Mouse (Mus musculus): ENCODE results near the gene Srd5a3.

Srd5a3 gene

GRCm38 (mm10) chr5:76146401-76146800, 6.3 kb downstream of the Srd5a3 start:
- in situ Hi-C loops (cut with MboI; ENCODE audit: unreplicated experiment in 2 of 2): loop anchor here in 1 of 2 experiments (25.0 kb wide), 1 partner anchor 1109 kb away; the partner anchor contains the start of gene Chic2

- in situ Hi-C loops (cut with MboI; ENCODE audit: unreplicated experiment in 2 of 2): loop anchor here in 1 of 2 experiments (25.0 kb wide), 1 partner anchor 1112 kb away; the partner anchor contains the start of gene Chic2
These were observed 9.4 kb downstream of the Srd5a3 start for GRCm38 (mm10) chr5:76149436-76149835.

GRCm38 (mm10) chr5:76152956-76153355, 12.9 kb downstream of the Srd5a3 start:
- in situ Hi-C loops (cut with MboI; ENCODE audit: unreplicated experiment in 2 of 2): no loop called here

DNA sequence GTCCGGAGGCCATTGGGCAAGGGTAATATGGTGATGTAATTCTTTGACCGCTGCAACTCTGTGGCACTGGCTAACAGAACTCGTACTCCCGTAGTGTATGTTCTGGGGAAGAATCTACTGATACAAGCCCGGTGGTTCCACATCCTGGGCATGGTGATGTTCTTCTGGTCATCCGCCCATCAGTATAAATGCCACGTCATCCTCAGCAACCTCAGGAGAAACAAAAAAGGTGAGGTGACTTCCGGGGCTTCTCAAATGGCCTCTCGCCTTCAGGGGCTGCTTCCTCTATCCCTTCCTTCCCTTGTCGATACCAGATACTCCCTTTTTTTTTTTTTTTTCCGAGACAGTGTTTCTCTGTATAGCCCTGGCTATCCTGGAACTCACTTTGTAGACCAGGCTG, 13.4 kb downstream of the Srd5a3 start:
- in situ Hi-C loops (cut with MboI; ENCODE audit: unreplicated experiment in 2 of 2): no loop called here

DNA sequence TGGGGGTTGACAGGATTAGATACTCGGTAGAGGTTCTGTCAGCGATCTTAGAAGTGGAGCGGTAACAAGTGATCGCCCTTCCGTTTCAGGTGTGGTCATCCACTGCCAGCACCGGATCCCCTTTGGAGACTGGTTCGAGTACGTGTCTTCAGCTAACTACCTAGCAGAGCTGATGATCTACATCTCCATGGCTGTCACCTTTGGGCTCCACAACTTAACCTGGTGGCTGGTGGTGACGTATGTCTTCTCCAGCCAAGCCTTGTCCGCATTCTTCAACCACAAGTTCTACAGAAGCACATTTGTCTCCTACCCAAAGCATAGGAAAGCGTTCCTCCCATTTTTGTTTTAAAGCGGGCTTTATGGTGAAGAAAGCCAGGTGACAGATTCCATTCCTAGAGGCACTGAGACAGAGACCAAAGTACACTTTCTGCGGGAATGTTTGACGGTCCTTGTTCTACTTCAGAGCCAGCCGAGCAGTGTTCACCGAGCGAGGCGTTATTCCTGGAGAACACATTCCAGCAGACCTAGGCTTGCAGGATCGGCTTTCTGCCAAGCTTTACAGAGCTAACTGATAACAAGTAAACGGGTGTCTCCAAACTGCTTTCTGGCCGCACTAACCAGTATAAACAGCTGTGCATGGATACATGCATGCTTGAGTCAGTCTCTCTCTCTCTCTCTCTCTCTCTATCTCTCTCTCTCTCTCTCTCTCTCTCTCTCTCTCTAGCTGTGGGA, 14.5 kb downstream of the Srd5a3 start:
- in situ Hi-C loops (cut with MboI; ENCODE audit: unreplicated experiment in 2 of 2): no loop called here

- in situ Hi-C loops (cut with MboI; ENCODE audit: unreplicated experiment in 2 of 2): no loop called here
These were observed 19.5 kb downstream of the Srd5a3 start for GRCm38 (mm10) chr5:76159555-76159954.

DNA sequence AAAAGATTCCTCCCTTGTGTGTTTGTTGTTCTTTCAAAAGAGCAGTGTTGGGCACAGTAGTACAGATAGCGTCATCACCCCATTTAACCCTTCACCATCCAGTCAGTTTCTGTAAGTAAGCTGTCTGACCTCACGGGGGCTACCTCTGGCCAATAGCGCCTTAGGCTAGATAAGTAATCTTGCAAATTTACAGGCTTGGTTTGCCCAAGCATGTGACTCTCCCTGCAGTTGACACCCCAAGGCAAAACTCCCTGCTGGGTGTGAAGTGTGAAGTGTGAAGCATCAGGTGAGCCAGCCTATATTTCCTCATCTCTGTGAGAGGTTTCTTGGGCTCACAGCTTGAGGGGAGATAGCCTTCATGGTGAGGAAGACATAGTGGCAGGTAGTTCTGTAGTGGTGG, 20.0 kb downstream of the Srd5a3 start:
- in situ Hi-C loops (cut with MboI; ENCODE audit: unreplicated experiment in 2 of 2): no loop called here

- in situ Hi-C loops (cut with MboI; ENCODE audit: unreplicated experiment in 2 of 2): no loop called here
These were observed 21.4 kb downstream of the Srd5a3 start for GRCm38 (mm10) chr5:76161491-76161890.

DNA sequence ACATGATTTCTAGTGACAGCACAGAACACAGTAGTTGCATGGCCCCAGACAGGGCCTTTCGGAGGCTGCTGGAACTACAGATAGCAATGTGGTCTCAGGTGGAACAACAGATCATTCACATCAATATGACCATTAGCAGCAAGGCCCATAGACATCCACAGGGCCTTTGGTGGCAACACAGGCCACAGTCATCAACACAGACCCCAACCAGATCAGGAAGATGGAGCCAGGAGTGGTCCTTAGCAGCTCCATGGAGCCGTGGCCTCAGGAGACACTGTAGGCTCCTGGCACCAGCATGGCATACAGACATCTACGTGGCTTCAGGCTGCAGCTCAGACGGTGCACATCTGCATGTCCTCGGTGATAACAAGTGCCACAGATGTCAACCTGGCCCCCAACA, 22.9 kb downstream of the Srd5a3 start:
- in situ Hi-C loops (cut with MboI; ENCODE audit: unreplicated experiment in 2 of 2): no loop called here

DNA sequence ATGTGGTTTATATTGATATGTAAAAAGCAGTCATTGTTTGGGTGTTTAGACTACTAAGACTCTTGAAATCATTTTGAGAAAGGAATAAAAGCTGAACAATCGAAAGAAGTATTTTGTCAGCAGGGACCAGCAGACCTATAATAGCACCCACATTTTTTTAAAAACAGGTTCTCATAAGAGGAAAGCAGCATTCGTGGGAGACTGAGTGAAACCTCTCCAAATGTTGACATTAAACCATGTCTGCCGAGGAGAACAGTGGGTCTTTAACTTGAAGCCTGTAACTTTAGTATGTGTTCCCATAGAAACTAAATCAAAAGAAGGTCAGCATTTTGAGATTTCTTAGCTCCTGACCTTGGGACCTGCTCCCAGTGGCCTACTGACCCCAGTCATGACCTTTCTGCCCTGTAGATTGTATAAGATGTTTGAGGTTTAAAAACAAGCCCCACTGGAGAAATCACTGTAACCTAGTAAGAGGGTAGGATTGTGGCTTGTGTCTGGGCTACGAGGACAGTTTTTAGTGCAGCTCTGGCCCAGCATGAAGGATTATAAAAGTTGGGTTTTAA, 23.8 kb downstream of the Srd5a3 start:
- in situ Hi-C loops (cut with MboI; ENCODE audit: unreplicated experiment in 2 of 2): no loop called here

GRCm38 (mm10) chr5:76164827-76165226, 24.8 kb downstream of the Srd5a3 start:
- in situ Hi-C loops (cut with MboI; ENCODE audit: unreplicated experiment in 2 of 2): no loop called here

DNA sequence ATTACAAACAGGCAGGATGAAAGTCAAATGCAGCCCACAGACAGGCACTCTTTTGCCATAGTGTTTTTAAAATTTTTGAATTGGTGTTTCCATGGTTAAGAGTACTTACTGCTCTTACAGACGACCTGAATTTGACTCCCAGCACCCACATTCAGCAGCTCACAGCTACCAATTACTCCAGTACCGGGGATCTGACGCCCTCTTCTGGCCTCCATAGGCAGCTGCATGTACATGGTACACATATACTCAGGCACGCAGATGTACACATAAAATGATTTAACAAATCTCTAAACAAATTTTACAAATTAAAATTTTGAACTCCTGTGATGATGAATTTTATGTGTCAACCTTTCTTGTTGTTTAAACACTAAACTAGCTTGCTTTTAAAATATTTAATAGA, 30.5 kb downstream of the Srd5a3 start:
- in situ Hi-C loops (cut with MboI; ENCODE audit: unreplicated experiment in 2 of 2): no loop called here

DNA sequence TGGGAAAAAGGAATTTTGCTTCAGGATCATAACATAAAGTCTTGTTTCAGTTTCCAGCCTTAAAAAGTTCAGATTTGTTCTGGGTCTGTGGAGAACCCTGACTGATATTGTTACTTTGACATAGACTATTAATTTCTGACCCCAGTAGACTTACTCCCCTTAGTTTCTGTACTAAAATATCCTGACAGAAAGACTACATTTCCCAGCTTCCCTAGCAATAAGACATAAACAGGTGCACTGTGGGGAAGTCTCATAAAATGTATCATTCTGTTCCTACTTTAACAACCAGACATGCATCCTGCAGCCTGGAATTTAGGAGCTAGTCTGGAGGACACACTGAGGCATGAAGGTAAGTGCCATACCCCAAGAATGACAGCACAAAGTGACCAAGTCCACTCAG, 31.0 kb downstream of the Srd5a3 start:
- in situ Hi-C loops (cut with MboI; ENCODE audit: unreplicated experiment in 2 of 2): no loop called here

GRCm38 (mm10) chr5:76175051-76175450, 35.0 kb downstream of the Srd5a3 start:
- in situ Hi-C loops (cut with MboI; ENCODE audit: unreplicated experiment in 2 of 2): loop anchor here in 1 of 2 experiments (25.0 kb wide), 2 partner anchors 737 to 1138 kb away; partner anchors contain the start of genes Aasdh and Chic2

- in situ Hi-C loops (cut with MboI; ENCODE audit: unreplicated experiment in 2 of 2): loop anchor here in 1 of 2 experiments (25.0 kb wide), 2 partner anchors 736 to 1139 kb away; partner anchors contain the start of genes Aasdh and Chic2
These were observed 36.3 kb downstream of the Srd5a3 start for GRCm38 (mm10) chr5:76176411-76176810.

- in situ Hi-C loops (cut with MboI; ENCODE audit: unreplicated experiment in 2 of 2): loop anchor here in 1 of 2 experiments (25.0 kb wide), 2 partner anchors 735 to 1140 kb away; partner anchors contain the start of genes Aasdh and Chic2
These were observed 36.8 kb downstream of the Srd5a3 start for GRCm38 (mm10) chr5:76176841-76177240.

- in situ Hi-C loops (cut with MboI; ENCODE audit: unreplicated experiment in 2 of 2): loop anchor here in 1 of 2 experiments (25.0 kb wide), 2 partner anchors 735 to 1140 kb away; partner anchors contain the start of genes Aasdh and Chic2
These were observed 37.6 kb downstream of the Srd5a3 start for GRCm38 (mm10) chr5:76177664-76178063.

- in situ Hi-C loops (cut with MboI; ENCODE audit: unreplicated experiment in 2 of 2): loop anchor here in 1 of 2 experiments (25.0 kb wide), 2 partner anchors 733 to 1142 kb away; partner anchors contain the start of genes Aasdh and Chic2
These were observed 39.1 kb downstream of the Srd5a3 start for GRCm38 (mm10) chr5:76179171-76179570.

DNA sequence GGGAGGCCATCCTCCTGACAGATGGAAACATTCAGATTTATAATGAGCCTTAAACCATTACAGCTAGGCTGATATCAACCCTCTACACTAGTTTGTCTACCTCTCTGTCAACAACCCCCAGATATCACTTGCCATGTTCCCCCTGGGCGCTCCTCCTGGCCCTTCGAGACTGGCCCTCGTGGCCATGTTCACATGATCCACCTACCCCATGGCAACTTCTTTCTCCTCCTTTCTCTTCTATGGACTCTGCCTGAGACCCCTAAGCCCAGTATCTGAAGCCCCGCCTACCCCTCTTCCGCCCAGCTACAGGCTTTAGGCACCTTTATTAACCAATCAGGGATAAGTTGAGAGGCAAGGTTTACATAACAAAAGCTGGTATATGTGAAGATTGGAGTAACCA, 39.7 kb downstream of the Srd5a3 start:
- in situ Hi-C loops (cut with MboI; ENCODE audit: unreplicated experiment in 2 of 2): loop anchor here (5.0 to 25.0 kb wide), 3 partner anchors 37 to 1142 kb away; partner anchors contain the start of genes Aasdh (in 1 of the 2), Chic2 (in 1 of the 2) and Srd5a3 (in 1 of the 2)

DNA sequence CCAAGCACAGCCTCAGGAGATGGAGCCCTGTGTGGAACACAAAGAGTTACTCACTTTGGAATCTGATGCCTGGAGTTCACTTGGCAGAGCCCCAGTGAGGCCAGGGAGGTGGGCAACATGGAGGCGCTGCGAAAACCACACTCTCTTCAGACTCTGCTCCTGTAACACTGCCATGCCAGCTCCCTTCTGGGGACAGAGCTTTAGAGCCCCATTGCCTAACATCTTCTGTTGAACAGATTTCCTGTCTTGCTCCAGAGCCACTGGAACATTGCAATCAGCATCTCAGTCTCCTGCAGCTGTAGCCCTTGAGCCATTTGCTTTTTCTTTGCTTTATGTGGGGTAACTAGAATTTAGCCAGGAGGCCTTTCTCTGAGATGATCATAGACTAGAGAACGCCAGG, 42.3 kb downstream of the Srd5a3 start:
- in situ Hi-C loops (cut with MboI; ENCODE audit: unreplicated experiment in 2 of 2): loop anchor here (5.0 to 25.0 kb wide), 3 partner anchors 40 to 1145 kb away; partner anchors contain the start of genes Aasdh (in 1 of the 2), Chic2 (in 1 of the 2) and Srd5a3 (in 1 of the 2)

All from v-Abl transformed pro-B cells (cell line).